Comparison of ENCODE assay signal across 8 mouse cellular contexts in genomic region chr19:24223851-24224251, GRCm38 (mm10). TPM values are rescaled to one million over a fixed set of nuclear protein-coding genes. Genes with fewer than 3 reads are reported as not detected.
DNase-seq lines count a peak whose midpoint lies in the region; ATAC-seq and TF ChIP-seq lines count a peak whose summit lies in the region.

No protein-coding gene starts in this region.

- no peaks in the 10 kb centered on the region for H3K36me3 ChIP-seq in forebrain, embryonic 14.5 days (ENCODE audit: control insufficient read depth, insufficient read depth, low read length)
- H3K36me3 ChIP-seq in lung, embryonic 14.5 days (ENCODE audit: insufficient read depth) = no peaks in the 10 kb centered on the region

- DNase-seq in right cerebral cortex, adult 2 months (ENCODE audit: low spot score in 2 of 2) = peak; percentile 19 to 27
- DNase-seq in right cerebral cortex, postnatal 10 days (ENCODE audit: low spot score in 2 of 2) = no peak
- DNase-seq in forebrain, embryonic 14.5 days (ENCODE audit: low spot score) = peak; percentile 44
- DNase-seq in kidney, adult 18-20 months = peak; percentile 73
- peak; percentile 66 for DNase-seq in lung, embryonic 14.5 days
- no peak for DNase-seq in spleen, postnatal 14 days (ENCODE audit: low spot score in 2 of 2)
- DNase-seq in gastrocnemius, postnatal 36 days = no peak
- DNase-seq in cerebellum, adult 11-12 months = no peak

- H3K27me3 ChIP-seq in forebrain, embryonic 14.5 days (replicated peaks; ENCODE audit: control insufficient read depth, insufficient read depth, low read length) = peaks cover 10% of the 10 kb centered on the region; the same call in 1 of the 2 replicates
- H3K27me3 ChIP-seq in lung, embryonic 14.5 days (ENCODE audit: insufficient read depth, low read length) = peaks cover 18% of the 10 kb centered on the region

- no peak overlapping the region for H3K9ac ChIP-seq in forebrain, embryonic 14.5 days (ENCODE audit: low read length)
- peak overlapping the region; percentile 65 for H3K9ac ChIP-seq in lung, embryonic 14.5 days

- H3K4me1 ChIP-seq in forebrain, embryonic 14.5 days (ENCODE audit: control insufficient read depth, insufficient read depth, low read length) = peaks cover 11% of the 10 kb centered on the region; the same call in 1 of the 2 replicates
- no peaks in the 10 kb centered on the region for H3K4me1 ChIP-seq in lung, embryonic 14.5 days (ENCODE audit: insufficient read depth)

- TF ChIP-seq CTCF in lung, embryonic 14.5 days (IDR thresholded peaks at IDR 0.05; ENCODE audit: low read depth) = no peak

- H3K27ac ChIP-seq in forebrain, embryonic 14.5 days (ENCODE audit: low read depth, low read length) = no peak overlapping the region
- peak overlapping the region; percentile 92 for H3K27ac ChIP-seq in lung, embryonic 14.5 days (ENCODE audit: low read depth)

- peak overlapping the region; percentile 72 for H3K4me2 ChIP-seq in forebrain, embryonic 14.5 days (ENCODE audit: low read length)
- peak overlapping the region; percentile 78 for H3K4me2 ChIP-seq in lung, embryonic 14.5 days

- 19% methylated on average over 11 of the region's 11 CpGs for WGBS in forebrain, embryonic 14.5 days
- WGBS in lung, embryonic 14.5 days = 14% methylated on average over 11 of the region's 11 CpGs

- no peaks in the 10 kb centered on the region for H3K9me3 ChIP-seq in forebrain, embryonic 14.5 days (replicated peaks; ENCODE audit: control insufficient read depth, low read length)
- H3K9me3 ChIP-seq in lung, embryonic 14.5 days (ENCODE audit: low read depth, low read length) = no peaks in the 10 kb centered on the region

- H3K4me3 ChIP-seq in forebrain, embryonic 14.5 days (ENCODE audit: low read depth, low read length) = peak overlapping the region; percentile 37
- H3K4me3 ChIP-seq in lung, embryonic 14.5 days (ENCODE audit: low read depth, low read length) = peak overlapping the region; percentile 61

- no peak for ATAC-seq in forebrain, embryonic 14.5 days
- ATAC-seq in lung, embryonic 14.5 days (ENCODE audit: insufficient read depth) = no peak

- intact Hi-C loops in gastrocnemius, postnatal 36 days (cut with DNase I) = loop anchor here (2.0 kb wide), 1 partner anchor 71 kb away; no protein-coding TSS in a partner anchor

RNA-seq across cellular contexts. Expression of gene Tjp2, which starts 1.0 kb away (rescaled TPM):
- polyA plus RNA-seq in forebrain, embryonic 14.5 days (2014; fragmentation: Nextera tagmentation; extraction: Ambion mirVana) = 9.0 and 11.6 TPM in 2 replicates
- 38.5 and 40.0 TPM in 2 replicates for polyA plus RNA-seq in lung, embryonic 14.5 days (2014; fragmentation: Nextera tagmentation; extraction: Ambion mirVana)
- 1 to 10 TPM; 3.5 to 3.7 TPM for total RNA-seq in gastrocnemius, postnatal 36 days (2021)

RNA-seq across cellular contexts. Expression of gene Fxn, which starts 56.6 kb away (rescaled TPM):
- 40.5 and 47.9 TPM in 2 replicates for polyA plus RNA-seq in forebrain, embryonic 14.5 days (2014; fragmentation: Nextera tagmentation; extraction: Ambion mirVana)
- 51.2 and 52.9 TPM in 2 replicates for polyA plus RNA-seq in lung, embryonic 14.5 days (2014; fragmentation: Nextera tagmentation; extraction: Ambion mirVana)
- 10 to 100 TPM; 19.9 to 20.0 TPM for total RNA-seq in gastrocnemius, postnatal 36 days (2021)

Comparison
In these comparisons a context has a peak if more than half of its experiments do, and no peak if none do; other contexts are left out.
1. DNase-seq: peak in right cerebral cortex, adult 2 months (2 of 2), forebrain, embryonic 14.5 days (single experiment), kidney, adult 18-20 months (single experiment) and lung, embryonic 14.5 days (single experiment); none in right cerebral cortex, postnatal 10 days (0 of 2), spleen, postnatal 14 days (0 of 2), gastrocnemius, postnatal 36 days (0 of 2) and cerebellum, adult 11-12 months (single experiment).